Mouse (Mus musculus) hindbrain, embryonic 11.5 days (tissue): ENCODE results near the gene Pdzd2. TPM values are rescaled to one million over a fixed set of nuclear protein-coding genes. Genes with fewer than 3 reads are reported as not detected.
A peak's percentile ranks its signal among the peaks of the same experiment; 100 is the strongest.

ENCODE experiments used
- ATAC-seq: fragments of 200-750 bp; cut with Nextera tagmentation; 2 replicates; pipeline ENCODE4 v1.8.0; 2017; ENCODE audit warnings: mild to moderate bottlenecking, moderate TSS enrichment, moderate library complexity; ENCODE audit not compliant: low FRiP score
- DNase-seq: peaks from one replicate; pipeline ENCODE4 v3.0.0-alpha.2; 2015; ENCODE audit warnings: low spot score
- H3K27ac ChIP-seq: fragments of 300-500 bp; sonication (generic); 2 replicates; pipeline ENCODE4 v1.5.1; 2014; ENCODE audit warnings: mild to moderate bottlenecking, low read depth, low read length
- H3K27me3 ChIP-seq: fragments of 300-500 bp; sonication (generic); 2 replicates; pipeline ENCODE4 v1.6.1; 2014; ENCODE audit warnings: mild to moderate bottlenecking, low read length, moderate library complexity, mixed read lengths; ENCODE audit not compliant: control insufficient read depth, insufficient read depth
- H3K36me3 ChIP-seq: fragments of 300-500 bp; sonication (generic); 2 replicates; pipeline ENCODE4 v1.6.1; 2014; ENCODE audit warnings: mild to moderate bottlenecking, low read length, moderate library complexity, mixed read lengths; ENCODE audit not compliant: control insufficient read depth, insufficient read depth
- H3K4me1 ChIP-seq: fragments of 300-500 bp; sonication (generic); replicated peaks from 2 replicates; pipeline ENCODE4 v1.6.1; 2014; ENCODE audit warnings: low read length, mixed read lengths; ENCODE audit not compliant: control insufficient read depth, insufficient read depth
- H3K4me2 ChIP-seq: fragments of 300-500 bp; sonication (generic); replicated peaks from 2 replicates; pipeline ENCODE4 v1.6.1; 2014; ENCODE audit warnings: mild to moderate bottlenecking, low read depth, low read length
- H3K4me3 ChIP-seq: fragments of 300-500 bp; sonication (generic); 2 replicates; pipeline ENCODE4 v1.5.1; 2014; ENCODE audit warnings: low read depth, low read length
- H3K9ac ChIP-seq: fragments of 300-500 bp; sonication (generic); 2 replicates; pipeline ENCODE4 v1.6.1; 2014; ENCODE audit warnings: low read depth, low read length
- H3K9me3 ChIP-seq: fragments of 300-500 bp; sonication (generic); 2 replicates; pipeline ENCODE4 v1.6.1; 2016; ENCODE audit warnings: low read length; ENCODE audit not compliant: control insufficient read depth
- WGBS: fragments of 180-500 bp; shearing (Covaris S2); extraction: QIAGEN DNeasy Blood & Tissue Kit; methylation state at CpG from one replicate; pipeline ENCODE4 v1.1.7; 2014; 5-methylcytosine and 5-hydroxymethylcytosine counted together
- polyA plus RNA-seq: library from polyadenylated mRNA; unstranded; fragments of >200 nt; fragmentation: Nextera tagmentation; extraction: Ambion mirVana; gene quantifications from 2 replicates; pipeline ENCODE4 v1.2.1, GENCODE M21; 2014

The Pdzd2 gene
- polyA plus RNA-seq, 1 experiment from 2014 or later: 5.5 TPM

DNA sequence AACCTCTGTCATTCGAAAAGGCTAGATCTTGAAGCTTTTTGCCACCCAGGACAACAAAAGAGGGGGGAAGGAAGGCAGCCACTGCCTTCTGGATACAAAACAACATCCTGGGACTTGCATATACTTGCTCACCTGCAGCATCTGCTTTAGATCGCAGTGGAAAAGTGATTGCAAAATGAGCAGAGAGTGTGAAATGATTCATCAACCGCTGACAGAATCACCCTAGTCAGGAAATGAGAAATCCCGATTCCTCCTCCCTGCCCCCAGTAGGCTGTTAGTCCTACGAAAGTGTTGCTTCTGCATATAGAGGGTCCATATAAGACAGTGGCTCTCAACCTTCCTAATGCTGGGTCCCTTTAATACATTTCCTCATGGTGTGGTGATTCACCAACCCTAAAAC is 258.5 kb downstream of the Pdzd2 start:
- H3K9me3 ChIP-seq: no peaks in the 10 kb centered on the region
- no peaks in the 10 kb centered on the region for H3K36me3 ChIP-seq
- H3K4me3 ChIP-seq: no peak overlapping the region
- H3K4me2 ChIP-seq: no peak overlapping the region
- no peaks in the 10 kb centered on the region for H3K27me3 ChIP-seq
- H3K27ac ChIP-seq: no peak overlapping the region
- 76% methylated on average over 5 of the region's 5 CpGs for WGBS
- peaks cover 5% of the 10 kb centered on the region for H3K4me1 ChIP-seq
- ATAC-seq: no peak
- no peak overlapping the region for H3K9ac ChIP-seq
- no peak for DNase-seq

- H3K4me1 ChIP-seq: peaks cover 4% of the 10 kb centered on the region
- peak; percentile 57 for DNase-seq
- 51% methylated on average over 3 of the region's 3 CpGs for WGBS
- H3K27ac ChIP-seq: no peak overlapping the region
- H3K36me3 ChIP-seq: no peaks in the 10 kb centered on the region
- no peak overlapping the region for H3K4me2 ChIP-seq
- no peaks in the 10 kb centered on the region for H3K9me3 ChIP-seq
- H3K9ac ChIP-seq: no peak overlapping the region
- ATAC-seq: peak; percentile 85
- H3K4me3 ChIP-seq: no peak overlapping the region
- H3K27me3 ChIP-seq: no peaks in the 10 kb centered on the region
Observed at GRCm38 (mm10) chr15:12480369-12480768, 259.4 kb downstream of the Pdzd2 start.

- 59% methylated on average over 5 of the region's 5 CpGs for WGBS
- no peak for ATAC-seq
Observed at GRCm38 (mm10) chr15:12479326-12479725, 260.4 kb downstream of the Pdzd2 start.

DNA sequence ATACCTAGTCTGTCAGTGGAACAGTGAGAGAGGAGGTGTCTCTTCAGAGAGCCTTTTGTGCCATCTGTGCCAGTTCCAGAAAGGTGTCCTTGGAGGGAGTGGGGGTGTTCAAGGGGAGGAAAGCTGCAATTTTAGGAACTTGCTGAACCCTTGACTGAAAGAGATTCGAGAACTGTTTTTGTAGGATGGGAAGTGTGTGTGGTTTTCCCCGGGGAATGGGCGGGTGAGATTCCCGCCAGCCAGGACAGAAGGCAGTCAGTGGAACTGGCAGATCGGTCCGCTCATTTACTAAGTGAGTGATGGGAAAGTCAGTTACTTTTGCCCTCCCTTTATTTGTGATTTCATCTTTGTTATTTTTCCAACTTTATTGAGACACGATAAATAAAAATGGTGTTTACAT is 266.1 kb downstream of the Pdzd2 start:
- no peak overlapping the region for H3K9ac ChIP-seq
- no peaks in the 10 kb centered on the region for H3K9me3 ChIP-seq
- no peaks in the 10 kb centered on the region for H3K36me3 ChIP-seq
- DNase-seq (no peak), ATAC-seq (no peak)
- no peaks in the 10 kb centered on the region for H3K4me1 ChIP-seq
- no peaks in the 10 kb centered on the region for H3K27me3 ChIP-seq
- H3K27ac ChIP-seq: no peak overlapping the region
- no peak overlapping the region for H3K4me2 ChIP-seq
- 72% methylated on average over 7 of the region's 7 CpGs for WGBS
- H3K4me3 ChIP-seq: no peak overlapping the region

More at GRCm38 (mm10) chr15:12479326-12479725, 260.4 kb downstream of the Pdzd2 start:
- Histone ChIP-seq H3K36me3 (no peaks in the 10 kb centered on the region), H3K27ac (no peak overlapping the region), H3K9ac (no peak overlapping the region), H3K27me3 (no peaks in the 10 kb centered on the region), H3K4me1 (peaks cover 4% of the 10 kb centered on the region), H3K4me3 (no peak overlapping the region), H3K9me3 (no peaks in the 10 kb centered on the region), H3K4me2 (no peak overlapping the region)
- DNase-seq: peak; percentile 21

- H3K27ac ChIP-seq: no peak overlapping the region
- H3K9ac ChIP-seq: no peak overlapping the region
- no peaks in the 10 kb centered on the region for H3K9me3 ChIP-seq
- no peak overlapping the region for H3K4me2 ChIP-seq
- H3K4me1 ChIP-seq: no peaks in the 10 kb centered on the region
- no peak overlapping the region for H3K4me3 ChIP-seq
- ATAC-seq (no peak), DNase-seq (no peak)
- no peaks in the 10 kb centered on the region for H3K36me3 ChIP-seq
- WGBS: 90% methylated on average over 4 of the region's 4 CpGs
- H3K27me3 ChIP-seq: no peaks in the 10 kb centered on the region
Observed at GRCm38 (mm10) chr15:12472646-12473045, 267.1 kb downstream of the Pdzd2 start.

- ATAC-seq (no peak; the same call in 1 of the 2 replicates), DNase-seq (peak; percentile 22)
- H3K4me3 ChIP-seq: no peak overlapping the region
- H3K27ac ChIP-seq: no peak overlapping the region
- H3K9me3 ChIP-seq: no peaks in the 10 kb centered on the region
- H3K27me3 ChIP-seq: no peaks in the 10 kb centered on the region
- no peaks in the 10 kb centered on the region for H3K36me3 ChIP-seq
- H3K4me2 ChIP-seq: no peak overlapping the region
- 63% methylated on average over 15 of the region's 15 CpGs for WGBS
- H3K4me1 ChIP-seq: no peaks in the 10 kb centered on the region
- H3K9ac ChIP-seq: no peak overlapping the region
Observed at GRCm38 (mm10) chr15:12470900-12471838, 268.6 kb downstream of the Pdzd2 start.

- Histone ChIP-seq H3K27me3 (no peaks in the 10 kb centered on the region), H3K27ac (no peak overlapping the region), H3K4me2 (no peak overlapping the region), H3K36me3 (no peaks in the 10 kb centered on the region), H3K9ac (no peak overlapping the region), H3K4me1 (no peaks in the 10 kb centered on the region), H3K9me3 (no peaks in the 10 kb centered on the region), H3K4me3 (no peak overlapping the region)
- 87% methylated on average over 5 of the region's 5 CpGs for WGBS
- ATAC-seq: no peak
- DNase-seq: no peak
Observed at GRCm38 (mm10) chr15:12468625-12469024, 271.1 kb downstream of the Pdzd2 start.

DNA sequence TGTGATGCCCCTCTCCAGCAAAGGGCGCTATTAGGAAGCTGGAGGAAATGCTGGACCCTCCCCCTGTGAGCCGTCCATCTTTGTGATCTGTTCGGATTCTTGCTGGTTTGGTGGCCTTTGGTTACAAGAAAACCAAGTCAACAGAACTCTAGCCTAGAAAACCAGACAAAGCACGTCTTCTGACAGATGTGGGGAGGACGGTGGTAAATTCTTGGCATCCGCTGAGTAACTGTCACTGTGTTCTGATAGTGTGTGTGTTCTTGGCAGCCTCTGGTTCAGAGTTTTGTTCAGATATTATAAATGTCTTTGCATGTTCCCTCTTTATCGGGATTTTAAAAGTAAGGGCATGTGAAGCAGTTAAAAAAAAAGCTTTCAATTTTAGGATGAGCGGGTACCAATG is 274.0 kb downstream of the Pdzd2 start:
- DNase-seq (no peak), ATAC-seq (no peak)
- H3K4me1 ChIP-seq: no peaks in the 10 kb centered on the region
- no peaks in the 10 kb centered on the region for H3K9me3 ChIP-seq
- no peaks in the 10 kb centered on the region for H3K36me3 ChIP-seq
- no peak overlapping the region for H3K27ac ChIP-seq
- H3K4me2 ChIP-seq: no peak overlapping the region
- 87% methylated on average over 8 of the region's 8 CpGs for WGBS
- H3K4me3 ChIP-seq: no peak overlapping the region
- H3K9ac ChIP-seq: no peak overlapping the region
- H3K27me3 ChIP-seq: no peaks in the 10 kb centered on the region

DNA sequence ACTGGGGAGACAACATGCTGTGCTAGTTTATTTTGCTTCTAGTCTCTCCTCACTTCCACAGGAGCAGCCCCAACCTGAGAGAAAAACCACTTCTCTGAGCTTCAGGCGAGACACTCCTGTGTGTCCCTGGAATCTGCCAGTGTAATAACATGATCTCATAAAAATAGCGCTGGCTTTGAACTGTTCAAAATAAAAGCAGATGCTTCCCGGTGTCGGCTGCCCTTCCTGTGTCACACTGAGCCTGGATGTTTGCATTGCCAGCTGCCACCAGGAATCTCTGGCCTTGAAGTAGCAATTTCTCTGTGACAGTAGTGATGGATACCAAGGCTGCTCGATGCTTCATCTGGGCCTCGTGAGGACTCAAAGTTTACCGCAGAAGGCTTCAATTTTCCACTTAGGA is 282.9 kb downstream of the Pdzd2 start:
- Histone ChIP-seq H3K36me3 (no peaks in the 10 kb centered on the region), H3K27me3 (no peaks in the 10 kb centered on the region), H3K4me3 (no peak overlapping the region), H3K4me2 (no peak overlapping the region), H3K9ac (no peak overlapping the region), H3K4me1 (no peaks in the 10 kb centered on the region), H3K27ac (no peak overlapping the region), H3K9me3 (no peaks in the 10 kb centered on the region)
- 68% methylated on average over 7 of the region's 7 CpGs for whole genome bisulfite sequencing
- ATAC-seq: no peak
- no peak for DNase-seq
